Mouse (Mus musculus): ENCODE results near the gene Syvn1. TPM values are rescaled to one million over a fixed set of nuclear protein-coding genes. Genes with fewer than 3 reads are reported as not detected.

Gene Syvn1
- total and polyA plus RNA-seq, 3 experiments, result 16.5 to 106 (median 26.8) TPM

- Histone ChIP-seq H3K27ac (ENCODE audit: insufficient read depth, low read depth) (no peak overlapping the region), H3K4me1 (ENCODE audit: control insufficient read depth in 1 of 2, insufficient read depth in 2 of 2) (peaks cover 0 to 12% of the 10 kb centered on the region in 2 experiments; a peak in 1 of 4 replicates), H3K36me3 (replicated peaks in 1 of 2; ENCODE audit: control insufficient read depth in 1 of 2, insufficient read depth in 1 of 2, low read length in 1 of 2) (peaks cover 37 to 71% of the 10 kb centered on the region in 2 experiments), H3K9me3 (replicated peaks; ENCODE audit: low read length) (peaks cover 3% of the 10 kb centered on the region), H3K27me3 (replicated peaks) (no peaks in the 10 kb centered on the region), H3K9ac (ENCODE audit: insufficient read depth, low read depth) (no peak overlapping the region), H3K79me2 (replicated peaks; ENCODE audit: control insufficient read depth, extremely low read depth, insufficient read depth, poor library complexity, severe bottlenecking) (no peaks in the 10 kb centered on the region), H3K4me3 (replicated peaks in 1 of 3; ENCODE audit: low read depth in 2 of 3, low read length in 2 of 3, poor library complexity in 1 of 3) (no peak overlapping the region), H3K4me2 (ENCODE audit: insufficient read depth, low read depth, poor library complexity, severe bottlenecking) (no peak overlapping the region)
- no peak for TF ChIP-seq USF1 (IDR thresholded peaks at IDR 0.05; ENCODE audit: low read depth, low read length)
- TF ChIP-seq NELFE (IDR thresholded peaks at IDR 0.05; ENCODE audit: low read depth, low read length), result no peak
- no peak for TF ChIP-seq NRF1 (IDR thresholded peaks at IDR 0.05; ENCODE audit: low read depth, low read length)
- TF ChIP-seq POLR2A (IDR thresholded peaks at IDR 0.05; ENCODE audit: low read depth, low read length), result no peak
- TF ChIP-seq MAX (IDR thresholded peaks at IDR 0.05; ENCODE audit: low read length), result no peak
- TF ChIP-seq ETS1 (conservative IDR thresholded peaks at IDR 0.05; ENCODE audit: low read depth, low read length), result no peak
- TF ChIP-seq MXI1 (IDR thresholded peaks at IDR 0.05; ENCODE audit: low read depth, low read length), result no peak
- TF ChIP-seq CTCF (conservative IDR thresholded peaks at IDR 0.05 in 1 of 2, IDR thresholded peaks at IDR 0.05 in 1 of 2; ENCODE audit: low read depth in 2 of 2, low read length in 2 of 2), result no peak
- TF ChIP-seq UBTF (IDR thresholded peaks at IDR 0.05; ENCODE audit: low read depth, low read length), result no peak
- TF ChIP-seq POLR2AphosphoS2 (IDR thresholded peaks at IDR 0.05; ENCODE audit: low read depth, low read length), result no peak
- TF ChIP-seq SIN3A (IDR thresholded peaks at IDR 0.05; ENCODE audit: low read length), result no peak
- dilution Hi-C loops (cut with MboI; ENCODE audit: extremely low pct_ligation_motif_present, extremely low pct_unique_long_range_greater_than_20kb, low sequenced_read_pairs) (no loop called here), in situ Hi-C loops (cut with MboI; ENCODE audit: low pct_ligation_motif_present, low pct_unique_long_range_greater_than_20kb, low sequenced_read_pairs) (no loop called here)
- DNase-seq (ENCODE audit: extremely low read depth), result no peak
These were observed 48.2 kb upstream of the Syvn1 start for GRCm38 (mm10) chr19:5998180-5998579.

GRCm38 (mm10) chr19:5999969-6000368 is 46.4 kb upstream of the Syvn1 start:
- Histone ChIP-seq H3K4me1 (ENCODE audit: control insufficient read depth in 1 of 2, insufficient read depth in 2 of 2) (peaks cover 0 to 12% of the 10 kb centered on the region in 2 experiments; a peak in 2 of 4 replicates), H3K4me2 (ENCODE audit: insufficient read depth, low read depth, poor library complexity, severe bottlenecking) (no peak overlapping the region), H3K9ac (ENCODE audit: insufficient read depth, low read depth) (no peak overlapping the region), H3K9me3 (replicated peaks; ENCODE audit: low read length) (peaks cover 3% of the 10 kb centered on the region), H3K27me3 (replicated peaks) (no peaks in the 10 kb centered on the region), H3K36me3 (replicated peaks in 1 of 2; ENCODE audit: control insufficient read depth in 1 of 2, insufficient read depth in 1 of 2, low read length in 1 of 2) (peaks cover 29 to 63% of the 10 kb centered on the region in 2 experiments), H3K79me2 (replicated peaks; ENCODE audit: control insufficient read depth, extremely low read depth, insufficient read depth, poor library complexity, severe bottlenecking) (no peaks in the 10 kb centered on the region), H3K4me3 (replicated peaks in 1 of 3; ENCODE audit: low read depth in 2 of 3, low read length in 2 of 3, poor library complexity in 1 of 3) (no peak overlapping the region), H3K27ac (ENCODE audit: insufficient read depth, low read depth) (no peak overlapping the region)
- no peak for DNase-seq (ENCODE audit: extremely low read depth)
- TF ChIP-seq POLR2AphosphoS2 (IDR thresholded peaks at IDR 0.05; ENCODE audit: low read depth, low read length) (no peak), JUND (conservative IDR thresholded peaks at IDR 0.05; ENCODE audit: low read depth, low read length) (no peak), MXI1 (IDR thresholded peaks at IDR 0.05; ENCODE audit: low read depth, low read length) (no peak), RAD21 (IDR thresholded peaks at IDR 0.05; ENCODE audit: low read depth, low read length) (no peak), NRF1 (IDR thresholded peaks at IDR 0.05; ENCODE audit: low read depth, low read length) (no peak), SMC3 (IDR thresholded peaks at IDR 0.05; ENCODE audit: low read depth, low read length) (no peak), USF2 (conservative IDR thresholded peaks at IDR 0.05; ENCODE audit: low read depth, low read length) (no peak), MEF2A (IDR thresholded peaks at IDR 0.05; ENCODE audit: borderline replicate concordance, low read depth, low read length) (no peak), NELFE (IDR thresholded peaks at IDR 0.05; ENCODE audit: low read depth, low read length) (no peak), TCF12 (IDR thresholded peaks at IDR 0.05; ENCODE audit: low read depth, low read length) (no peak), MAX (IDR thresholded peaks at IDR 0.05; ENCODE audit: low read length) (no peak), EP300 (IDR thresholded peaks at IDR 0.05; ENCODE audit: low read length) (no peak), HCFC1 (IDR thresholded peaks at IDR 0.05; ENCODE audit: low read depth, low read length) (no peak), TBP (conservative IDR thresholded peaks at IDR 0.05; ENCODE audit: low read depth, low read length) (no peak), GABPA (IDR thresholded peaks at IDR 0.05; ENCODE audit: insufficient replicate concordance, low read depth, low read length) (no peak), E2F4 (IDR thresholded peaks at IDR 0.05; ENCODE audit: insufficient replicate concordance, low read depth, low read length) (no peak), SIN3A (IDR thresholded peaks at IDR 0.05; ENCODE audit: low read length) (no peak), IRF4 (IDR thresholded peaks at IDR 0.05; ENCODE audit: low read depth, low read length) (no peak)
- dilution Hi-C loops (cut with MboI; ENCODE audit: extremely low pct_ligation_motif_present, extremely low pct_unique_long_range_greater_than_20kb, low sequenced_read_pairs), result no loop called here
- in situ Hi-C loops (cut with MboI; ENCODE audit: low pct_ligation_motif_present, low pct_unique_long_range_greater_than_20kb, low sequenced_read_pairs), result no loop called here
